Mouse (Mus musculus) adrenal gland, postnatal 14 days (tissue): ENCODE data around the gene Cd164. TPM values are rescaled to one million over a fixed set of nuclear protein-coding genes. Genes with fewer than 3 reads are reported as not detected.

Experiments
- DNase-seq: peaks from one replicate; pipeline ENCODE4 v3.0.0; 2021; ENCODE audit warnings: mixed read lengths
- total RNA-seq: library from RNA; stranded (reverse); gene quantifications from 2 replicates; pipeline ENCODE4 v1.2.3, GENCODE M21; 2021

Gene Cd164
- total RNA-seq, 1 experiment from 2014 or later = 213 TPM

DNA sequence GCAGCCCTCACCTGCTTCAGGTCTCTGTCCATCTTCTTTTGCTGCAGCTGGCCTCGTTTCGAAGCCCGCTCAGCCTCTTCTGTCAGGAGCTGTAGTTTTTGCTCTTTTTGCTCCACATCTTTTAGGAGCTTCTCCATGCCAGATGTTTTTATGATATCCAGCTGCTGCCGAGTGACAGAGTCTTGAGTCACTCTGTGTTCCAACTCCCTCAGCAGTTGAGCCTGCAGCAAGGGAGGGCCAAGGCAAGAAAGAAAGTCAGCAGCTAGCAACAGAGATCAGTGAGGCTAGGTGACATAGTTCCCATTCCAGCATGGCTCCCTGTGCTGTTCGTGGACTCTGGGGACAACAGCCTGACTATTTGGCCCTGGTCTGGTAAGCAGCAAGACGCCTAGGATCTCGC lies 31.5 kb downstream of the Cd164 start:
- DNase-seq = no peak

DNA sequence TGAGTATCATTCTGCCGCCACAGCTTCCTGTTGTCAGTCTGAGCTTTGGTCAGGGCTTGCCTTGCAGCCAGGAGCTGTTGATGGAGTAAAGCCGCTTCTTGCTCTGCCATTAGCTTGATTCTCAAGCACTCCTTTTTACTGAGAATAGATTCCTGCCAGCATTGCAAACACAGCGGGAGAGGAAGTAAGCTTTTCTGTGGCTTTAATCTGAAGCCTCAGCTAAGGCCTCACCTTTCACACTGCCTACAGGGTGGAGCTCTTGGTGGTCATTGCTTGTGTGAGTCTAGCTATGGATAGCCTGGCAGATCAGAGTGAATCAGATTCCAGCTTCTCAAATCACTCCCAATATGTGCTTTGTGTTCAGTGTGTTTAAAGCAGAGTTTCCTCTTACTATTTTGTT lies 33.1 kb downstream of the Cd164 start:
- DNase-seq = no peak

DNA sequence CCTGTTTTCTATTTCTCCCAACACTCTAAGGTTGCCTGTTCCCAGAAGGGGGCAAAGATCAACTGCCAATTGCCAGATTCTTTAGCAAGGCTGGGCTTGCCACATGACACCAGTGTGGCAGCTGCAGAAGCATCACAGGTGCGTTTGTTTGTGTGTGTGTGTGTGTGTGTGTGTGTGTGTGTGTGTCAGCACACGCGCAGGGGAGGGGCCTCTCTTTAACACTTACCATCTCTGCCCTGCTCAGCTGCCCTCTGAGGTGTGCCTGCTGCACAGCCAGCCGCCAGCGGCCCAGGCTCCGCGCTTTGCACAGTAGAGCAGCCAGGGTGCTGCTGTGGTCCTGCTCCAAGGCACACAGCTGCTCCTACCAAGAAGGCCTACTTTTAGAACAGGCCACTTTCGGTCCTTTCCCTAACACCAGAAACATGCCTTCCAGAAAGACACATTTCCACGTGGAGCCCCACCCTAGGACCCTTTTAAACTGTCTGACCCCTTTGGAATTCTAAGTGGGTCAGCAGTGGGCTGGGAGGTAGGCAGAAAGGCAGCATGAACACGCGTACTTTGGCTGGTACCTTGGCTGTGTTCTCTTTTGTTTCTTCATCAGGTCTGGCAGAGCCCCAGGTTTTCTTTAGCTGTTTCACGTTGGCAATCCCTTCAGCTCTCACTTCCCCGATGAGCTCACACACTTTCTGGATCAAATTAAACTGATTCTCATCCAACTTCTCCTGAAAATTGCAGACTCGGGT lies 33.8 kb downstream of the Cd164 start:
- DNase-seq = peak; percentile 63

DNA sequence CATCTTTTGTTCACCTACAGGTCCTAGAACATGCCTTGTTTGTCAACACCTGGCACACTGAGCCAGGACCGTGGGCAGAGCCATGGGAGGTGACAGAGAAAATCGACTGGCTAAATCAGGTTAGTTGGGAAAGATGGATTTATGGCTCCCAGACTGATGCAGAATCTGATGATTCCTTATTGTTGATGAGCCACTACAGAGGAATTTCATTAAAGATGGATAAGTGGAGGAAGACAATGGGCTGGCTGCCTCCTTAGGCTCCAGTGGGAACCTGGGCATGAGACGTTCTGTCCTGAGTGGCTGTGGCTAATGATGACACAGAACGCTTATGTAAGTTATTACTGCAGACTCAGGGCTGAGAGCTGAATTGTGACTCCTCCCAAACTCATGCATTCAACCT lies 34.5 kb downstream of the Cd164 start:
- DNase-seq = no peak

DNA sequence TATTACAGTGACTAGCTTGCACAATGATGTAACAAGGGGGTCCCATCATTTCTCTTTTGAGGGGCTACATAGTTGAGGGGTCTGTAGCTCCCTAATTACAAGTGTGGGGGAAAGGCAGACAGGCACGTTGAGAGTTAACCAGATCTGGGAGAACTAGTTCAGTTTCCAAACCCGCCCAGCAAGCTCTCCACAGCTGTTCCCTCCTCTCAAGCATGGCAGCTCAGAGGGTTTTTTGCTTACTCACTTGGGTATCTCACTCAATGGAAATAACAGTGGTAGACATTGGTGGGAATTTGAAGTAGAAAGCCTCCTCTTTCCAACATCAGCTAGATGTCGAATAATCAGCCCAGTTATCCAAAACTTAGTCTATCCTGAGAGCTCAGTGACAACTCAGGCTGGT lies 35.9 kb downstream of the Cd164 start:
- DNase-seq = no peak

DNA sequence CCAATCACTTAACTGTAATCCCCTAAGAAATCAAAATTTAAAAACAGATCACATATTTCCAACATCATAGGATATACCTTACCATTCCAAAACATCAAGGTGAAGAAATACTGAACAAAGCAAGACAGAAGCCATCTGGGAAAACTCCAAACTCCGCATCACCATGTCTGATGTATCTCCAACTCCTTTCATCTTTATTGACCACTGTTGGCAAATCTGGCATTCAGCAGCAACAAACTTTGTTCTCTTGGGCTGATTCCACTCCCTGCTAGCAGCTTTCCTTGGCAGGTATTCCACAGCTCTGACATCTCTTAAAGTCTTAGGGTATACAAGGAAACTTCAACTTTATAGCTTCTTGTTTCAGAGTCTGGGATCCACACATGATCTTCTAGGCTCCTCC lies 39.2 kb downstream of the Cd164 start:
- DNase-seq = no peak

DNA sequence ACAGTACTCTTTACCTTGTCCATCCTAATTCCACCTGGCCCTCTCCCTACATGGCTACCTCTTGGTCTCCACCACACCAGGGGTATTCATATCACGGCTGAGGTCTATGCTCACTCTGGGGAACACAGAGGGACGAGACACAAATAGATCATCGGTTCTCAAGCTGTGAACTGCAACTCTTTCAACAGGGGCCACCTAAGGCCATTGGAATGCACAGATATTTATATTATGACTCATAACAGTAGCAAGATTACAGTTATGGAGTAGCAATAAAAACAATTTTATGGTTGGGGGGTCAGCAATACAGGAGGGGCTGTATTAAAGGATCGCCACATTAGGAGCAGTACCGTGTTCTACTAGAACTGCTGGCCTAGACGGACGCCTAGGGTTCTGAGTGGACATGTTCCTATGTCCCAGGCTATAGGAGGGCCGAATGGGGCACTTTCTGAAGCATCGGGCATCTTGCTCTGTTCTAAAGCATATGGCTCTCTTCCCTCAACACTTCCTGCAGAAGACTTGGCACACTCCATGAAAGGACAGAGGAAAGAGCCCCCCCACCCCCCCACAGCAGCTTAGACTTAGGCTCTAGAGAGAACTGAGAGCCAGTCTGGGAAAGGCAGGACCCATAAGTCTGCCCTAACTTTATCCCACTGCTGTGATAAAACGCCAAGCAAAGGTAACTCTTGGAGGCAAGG lies 42.6 kb downstream of the Cd164 start:
- DNase-seq = no peak

DNA sequence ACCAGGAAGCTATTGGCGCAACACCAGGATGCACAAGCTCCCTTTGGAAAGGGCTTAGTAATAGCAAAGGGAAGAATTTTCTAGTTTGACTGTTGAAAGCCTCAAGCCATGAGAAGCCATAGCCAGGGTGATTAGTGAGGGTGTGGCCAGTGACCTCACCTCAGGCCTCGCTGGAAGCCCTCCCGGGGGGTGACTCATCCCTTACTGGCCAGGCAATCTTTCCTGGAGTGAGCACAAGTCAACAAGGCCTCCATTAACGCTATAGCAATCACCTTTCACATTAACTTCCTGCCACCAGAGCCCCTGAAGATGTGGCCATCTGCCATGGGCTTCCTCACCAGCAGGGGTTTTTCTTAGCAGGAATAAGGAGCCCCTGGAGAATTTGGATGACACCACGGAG lies 45.9 kb downstream of the Cd164 start:
- peak; percentile 77 for DNase-seq

DNA sequence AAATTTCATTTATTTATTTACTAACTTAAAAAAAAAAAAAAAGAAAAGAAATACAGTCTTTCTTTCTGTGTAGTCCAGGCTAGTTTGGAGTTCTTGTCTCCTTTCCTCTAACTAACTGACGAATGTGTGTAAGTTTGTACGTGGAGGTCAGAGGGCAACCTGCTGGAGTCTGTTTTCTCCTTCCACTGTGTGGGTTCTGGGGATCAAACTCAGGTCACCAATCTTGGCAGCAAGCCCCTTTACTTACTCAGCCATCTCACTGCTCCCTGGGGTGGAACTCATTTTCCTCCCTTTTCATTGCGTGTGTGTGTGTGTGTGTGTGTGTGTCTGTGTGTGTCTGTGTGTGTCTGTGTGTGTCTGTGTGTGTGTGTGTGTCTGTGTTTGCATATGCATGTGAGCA lies 49.1 kb downstream of the Cd164 start:
- DNase-seq = no peak

DNA sequence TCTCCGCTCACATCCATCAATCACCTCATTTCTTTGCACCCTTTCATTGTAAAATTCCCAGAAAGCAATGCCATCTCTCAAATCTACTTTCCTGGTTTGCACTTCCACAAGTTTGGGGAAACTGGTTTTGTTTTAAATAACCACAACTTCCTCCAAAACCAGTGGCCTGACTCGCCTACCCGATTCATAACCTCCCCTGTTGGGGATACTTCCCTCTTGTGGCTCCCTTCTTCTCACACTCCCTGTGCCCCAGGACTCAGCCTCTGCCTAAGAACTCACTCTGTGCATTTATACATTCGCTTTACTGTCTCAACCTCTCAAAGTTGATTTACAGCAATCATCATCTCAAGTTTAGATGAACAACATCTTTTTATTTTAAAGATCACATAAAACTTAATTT lies 51.9 kb downstream of the Cd164 start:
- DNase-seq = no peak

DNA sequence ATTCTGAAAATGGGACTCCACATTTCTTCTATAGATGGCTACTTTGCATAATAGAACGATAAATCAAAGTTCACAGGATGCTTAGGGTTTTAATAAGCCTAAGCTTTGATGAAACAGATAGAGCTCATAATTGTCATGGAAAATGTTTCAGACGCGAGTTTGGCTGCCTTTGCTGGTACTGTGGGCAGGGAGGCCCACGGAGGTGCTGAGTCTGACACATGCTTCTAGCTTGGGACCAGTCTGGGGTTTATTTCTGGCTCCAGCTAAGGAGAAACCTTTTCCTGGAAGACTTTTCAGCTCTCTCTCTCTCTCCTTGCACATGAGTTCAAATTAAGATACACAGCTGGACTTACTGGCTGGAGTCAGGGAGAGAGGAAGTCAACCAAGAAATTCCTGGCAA lies 53.1 kb downstream of the Cd164 start:
- no peak for DNase-seq

DNA sequence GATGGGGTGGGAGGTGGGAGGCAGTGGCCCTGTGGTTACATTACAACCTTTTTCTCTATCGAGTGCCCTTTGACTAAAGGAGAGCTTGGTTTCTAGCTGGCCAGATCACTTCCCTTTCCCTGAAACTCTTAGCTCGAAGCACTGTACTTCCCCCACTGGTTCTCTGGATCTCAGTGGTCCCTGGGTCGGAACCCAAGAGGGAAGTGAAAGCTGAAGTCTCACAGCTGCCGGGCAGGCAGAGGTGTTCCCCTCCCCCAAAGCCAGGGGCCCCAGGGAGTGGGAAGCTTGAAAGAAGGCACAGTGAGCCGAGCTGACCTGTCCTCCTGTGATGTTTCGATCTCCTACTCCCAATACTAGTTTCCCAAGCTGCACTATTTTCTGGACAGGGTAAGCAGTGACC lies 54.0 kb downstream of the Cd164 start:
- no peak for DNase-seq

DNA sequence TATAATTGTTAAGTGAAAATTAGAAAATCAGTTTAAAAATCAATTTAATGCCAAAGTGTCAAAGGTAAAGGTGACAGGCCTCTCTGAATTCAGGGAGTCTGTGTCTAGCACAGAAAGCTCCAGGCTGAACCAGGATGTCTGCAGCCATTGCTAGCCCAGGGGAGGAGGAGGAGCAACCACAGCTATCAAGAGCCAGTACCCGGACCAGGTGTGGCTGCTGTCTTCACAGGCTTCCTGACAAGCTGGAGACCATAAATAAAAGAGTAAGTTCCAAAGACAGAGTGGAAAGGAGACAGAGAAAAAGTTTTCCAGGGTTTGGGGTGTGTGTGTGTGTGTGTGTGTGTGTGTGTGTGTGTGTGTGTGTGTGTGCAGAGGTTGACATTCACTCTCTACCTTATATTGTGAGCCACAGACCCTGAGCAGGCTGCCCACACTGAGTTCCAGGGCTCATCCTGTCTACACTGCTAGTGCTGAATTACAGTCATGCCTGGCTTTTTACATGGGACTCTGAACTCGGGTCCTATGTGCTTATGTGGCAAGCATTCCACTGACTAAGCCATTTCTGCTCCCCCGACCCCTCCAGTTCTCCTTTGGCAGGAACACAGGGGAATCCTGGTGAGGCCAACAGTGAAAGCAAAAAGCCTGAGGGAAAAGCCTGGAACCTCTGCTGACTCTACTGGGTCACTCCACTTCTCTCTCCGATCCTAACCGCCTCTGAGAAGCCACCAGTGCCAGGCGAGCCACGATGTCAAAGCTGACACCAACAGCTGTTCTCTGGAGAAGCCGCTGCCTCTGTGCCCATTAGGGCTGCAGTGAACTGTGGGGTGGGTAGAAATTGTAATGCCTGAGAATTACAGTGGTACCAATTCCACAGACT lies 56.5 kb downstream of the Cd164 start:
- no peak for DNase-seq

DNA sequence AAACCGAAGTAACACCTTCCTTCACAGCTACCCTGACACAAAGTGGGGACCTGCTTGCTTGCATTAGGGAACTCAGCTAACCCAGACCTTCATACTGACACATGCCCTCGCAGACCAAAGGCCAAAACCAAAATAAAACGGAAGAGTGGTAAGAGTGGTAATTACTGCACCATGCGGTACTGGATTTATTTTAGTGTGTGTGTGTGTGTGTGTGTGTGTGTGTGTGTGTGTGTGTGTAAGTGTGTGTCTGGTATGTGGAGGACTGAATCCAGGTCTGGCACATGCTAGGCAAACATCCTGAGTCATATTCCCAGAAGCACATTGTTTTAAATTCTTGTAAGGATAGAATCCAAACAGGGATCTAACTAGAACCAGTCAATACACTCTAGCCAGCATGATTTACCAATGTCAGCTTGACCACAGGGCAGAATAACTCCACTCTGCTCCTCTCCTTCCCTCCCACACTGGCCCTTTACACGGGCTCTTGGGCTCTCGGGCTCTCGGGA lies 57.2 kb downstream of the Cd164 start:
- DNase-seq = no peak

DNA sequence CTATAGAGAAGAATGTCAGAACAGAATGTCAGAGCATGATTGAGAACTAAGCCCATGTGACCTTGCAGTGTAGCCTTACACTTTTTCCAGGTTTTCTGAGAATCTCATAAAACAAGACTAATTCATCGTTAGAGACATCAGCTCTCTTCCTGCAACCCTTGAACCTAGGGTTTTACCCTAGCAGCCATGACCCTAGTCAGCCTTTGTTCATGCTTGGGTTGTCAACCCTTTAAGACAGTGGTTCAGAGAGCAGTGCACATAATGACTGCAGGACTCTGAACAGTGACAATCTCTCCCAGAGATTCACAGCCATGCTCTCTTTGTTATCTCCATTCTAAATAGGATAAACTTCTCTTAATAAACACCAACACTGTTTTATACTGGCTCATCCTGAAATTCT lies 59.3 kb downstream of the Cd164 start:
- DNase-seq = no peak

DNA sequence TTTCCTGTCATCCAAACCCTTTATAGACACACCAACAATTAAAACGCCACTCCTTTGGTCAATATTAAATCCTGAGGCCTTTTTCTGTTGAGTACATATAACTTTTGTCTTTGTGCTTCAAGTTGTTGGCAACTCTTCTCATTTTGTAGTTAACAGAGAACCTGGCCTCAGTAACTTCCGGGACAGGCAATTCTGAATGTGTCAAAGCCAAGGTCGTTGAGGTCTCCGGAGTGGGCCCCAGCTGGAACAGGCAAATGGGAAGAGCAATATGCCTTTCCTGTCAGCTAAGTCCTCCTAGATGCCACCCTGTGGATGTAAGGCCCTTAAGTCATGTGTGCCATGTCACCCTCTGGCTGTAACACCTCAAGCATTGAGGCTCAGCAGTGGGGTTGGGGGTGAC lies 61.2 kb downstream of the Cd164 start:
- no peak for DNase-seq

Other genes starting within 250 kb of the Cd164 start
- gene Fig4, start 216.2 kb upstream of the Cd164 start, total RNA-seq = 14.3 and 14.6 TPM in 2 replicates
- gene Ak9, start 215.4 kb upstream of the Cd164 start, total RNA-seq = 0.04 TPM in 1 of 2 replicates, not detected in the other
- 16.7 and 18.7 TPM in 2 replicates for gene Zbtb24, start 69.0 kb upstream of the Cd164 start, total RNA-seq
- 8.6 and 20.7 TPM in 2 replicates for gene Mical1, start 43.1 kb upstream of the Cd164 start, total RNA-seq
- gene Smpd2, start 29.0 kb upstream of the Cd164 start, total RNA-seq = 23.5 and 25.0 TPM in 2 replicates
- 1.0 and 1.1 TPM in 2 replicates for gene Ppil6, start 29.0 kb upstream of the Cd164 start, total RNA-seq
- gene Ccdc162, start 197.2 kb downstream of the Cd164 start, total RNA-seq = 0.56 and 0.82 TPM in 2 replicates